Mouse (Mus musculus) ES-E14 (cell line): ENCODE measurements at regions not wholly inside any gene's neighbourhood (a gene's known extent, or its start where the extent isn't known, plus 50 kb on each side); places are given as distances from the start of the nearest gene placed in this dataset.

ENCODE experiments used
- DNase-seq: peaks from one replicate; pipeline ENCODE4 v3.0.0-alpha.2; 2013; ENCODE audit warnings: low read depth, low spot score
- H3K27ac ChIP-seq: 2 replicates; pipeline ENCODE4 v1.5.1; 2012; ENCODE audit warnings: low read depth, mild to moderate bottlenecking, low read length, moderate library complexity, mixed read lengths; ENCODE audit not compliant: poor library complexity, insufficient read depth, severe bottlenecking
- H3K36me3 ChIP-seq: 2 replicates; pipeline ENCODE4 v1.6.1; 2012; ENCODE audit warnings: mild to moderate bottlenecking, low read length, moderate library complexity, mixed read lengths; ENCODE audit not compliant: control insufficient read depth, poor library complexity, insufficient read depth, severe bottlenecking
- H3K4me1 ChIP-seq, 2 experiments: fragments of 150-350 bp in 1 of 2; sonication (generic) in 1 of 2; 2 replicates each; pipeline ENCODE4 v1.6.1; 2012; ENCODE audit warnings: low read length in 2 of 2, mild to moderate bottlenecking in 1 of 2, mixed read lengths in 1 of 2; ENCODE audit not compliant: control insufficient read depth in 2 of 2, insufficient read depth in 2 of 2, poor library complexity in 1 of 2
- H3K4me3 ChIP-seq, 2 experiments: fragments of 150-350 bp in 1 of 2; sonication (generic) in 1 of 2; 2 replicates each; pipeline ENCODE4 v1.5.1; 2012; ENCODE audit warnings: low read length in 2 of 2, low read depth in 1 of 2, mild to moderate bottlenecking in 1 of 2, mixed read lengths in 1 of 2; ENCODE audit not compliant: insufficient read depth in 1 of 2, poor library complexity in 1 of 2, severe bottlenecking in 1 of 2
- H3K9ac ChIP-seq: 2 replicates; pipeline ENCODE4 v1.6.1; 2012; ENCODE audit warnings: low read depth, mild to moderate bottlenecking, low read length, mixed read lengths; ENCODE audit not compliant: poor library complexity, insufficient read depth, severe bottlenecking
- H3K9me3 ChIP-seq: fragments of 150-350 bp; sonication (generic); 2 replicates; pipeline ENCODE4 v1.6.1; 2012; ENCODE audit warnings: low read depth, mild to moderate bottlenecking, low read length; ENCODE audit not compliant: control insufficient read depth, insufficient read depth
- CHD2 ChIP-seq: IDR thresholded peaks from 2 replicates; pipeline ENCODE4 v1.6.1; 2014; ENCODE audit warnings: mild to moderate bottlenecking, low read depth, low read length, inconsistent platforms
- HCFC1 ChIP-seq: IDR thresholded peaks from 2 replicates; pipeline ENCODE4 v1.6.1; 2012; ENCODE audit warnings: low read length, inconsistent platforms, borderline replicate concordance; ENCODE audit not compliant: insufficient read depth
- MAFK ChIP-seq: IDR thresholded peaks from 2 replicates; pipeline ENCODE4 v1.6.1; 2014; ENCODE audit warnings: mild to moderate bottlenecking, low read depth, low read length, inconsistent platforms; ENCODE audit not compliant: insufficient read depth
- ZC3H11A ChIP-seq: IDR thresholded peaks from 2 replicates; pipeline ENCODE4 v1.6.1; 2012; ENCODE audit warnings: low read depth, mild to moderate bottlenecking, inconsistent platforms, low read length, borderline replicate concordance
- ZNF384 ChIP-seq: IDR thresholded peaks from 2 replicates; pipeline ENCODE4 v1.6.1; 2012; ENCODE audit warnings: low read depth, low read length, inconsistent platforms
- in situ Hi-C, 2 experiments: fragments of 600-800 bp; cut with MboI; formaldehyde crosslinking; loops; one replicate each; pipeline ENCODE4 v1.15.1; 2025; ENCODE audit warnings: low sequenced_read_pairs in 2 of 2, inconsistent platforms in 1 of 2; ENCODE audit not compliant: unreplicated experiment in 2 of 2

- in situ Hi-C loops: no loop called here
- no peaks in the 10 kb centered on the region for H3K9me3 ChIP-seq
- no peak for DNase-seq
- no peak overlapping the region for H3K27ac ChIP-seq
- no peaks in the 10 kb centered on the region for H3K4me1 ChIP-seq
- no peaks in the 10 kb centered on the region for H3K36me3 ChIP-seq
- no peak overlapping the region for H3K9ac ChIP-seq
- H3K4me3 ChIP-seq: no peak overlapping the region
- TF ChIP-seq HCFC1 (no peak), CHD2 (no peak), ZC3H11A (no peak), ZNF384 (no peak), MAFK (no peak)
Measured at GRCm38 (mm10) chr6:31995977-31996376, 54.1 kb upstream of the 1700012A03Rik start.

- no peak for TF ChIP-seq HCFC1
- no peak for TF ChIP-seq MAFK
- no peak for TF ChIP-seq ZNF384
- TF ChIP-seq CHD2: no peak
- no peak for TF ChIP-seq ZC3H11A
- DNase-seq: no peak
- H3K36me3 ChIP-seq: no peaks in the 10 kb centered on the region
- no peak overlapping the region for H3K4me3 ChIP-seq
- in situ Hi-C loops: no loop called here
- H3K9me3 ChIP-seq: no peaks in the 10 kb centered on the region
- no peak overlapping the region for H3K9ac ChIP-seq
- H3K27ac ChIP-seq: no peak overlapping the region
- H3K4me1 ChIP-seq: no peaks in the 10 kb centered on the region
Measured at GRCm38 (mm10) chr6:31995249-31995648, 54.8 kb upstream of the 1700012A03Rik start.

- no peak for TF ChIP-seq HCFC1
- TF ChIP-seq CHD2: no peak
- no peak for TF ChIP-seq MAFK
- no peak for TF ChIP-seq ZNF384
- TF ChIP-seq ZC3H11A: no peak
- in situ Hi-C loops: no loop called here
- no peak for DNase-seq
- Histone ChIP-seq H3K36me3 (no peaks in the 10 kb centered on the region), H3K4me1 (no peaks in the 10 kb centered on the region), H3K9me3 (no peaks in the 10 kb centered on the region), H3K4me3 (no peak overlapping the region), H3K9ac (no peak overlapping the region), H3K27ac (no peak overlapping the region)
Measured at GRCm38 (mm10) chr6:31985698-31986097, 64.3 kb upstream of the 1700012A03Rik start.

- in situ Hi-C loops: no loop called here
- DNase-seq: no peak
- no peaks in the 10 kb centered on the region for H3K9me3 ChIP-seq
- H3K4me3 ChIP-seq: no peak overlapping the region
- no peak overlapping the region for H3K9ac ChIP-seq
- peak; percentile 31; the same call in 1 of the 2 replicates for TF ChIP-seq MAFK
- no peak for TF ChIP-seq ZC3H11A
- no peaks in the 10 kb centered on the region for H3K4me1 ChIP-seq
- no peak overlapping the region for H3K27ac ChIP-seq
- H3K36me3 ChIP-seq: no peaks in the 10 kb centered on the region
Measured at GRCm38 (mm10) chr6:31976705-31977104, 73.3 kb upstream of the 1700012A03Rik start.

GRCm38 (mm10) chr6:31948063-31948481 is 102.0 kb upstream of the 1700012A03Rik start:
- in situ Hi-C loops: no loop called here
- Histone ChIP-seq H3K9me3 (no peaks in the 10 kb centered on the region), H3K4me1 (peaks cover 1 to 13% of the 10 kb centered on the region in 2 experiments; a peak in 2 of 4 replicates), H3K9ac (no peak overlapping the region), H3K4me3 (no peak overlapping the region), H3K36me3 (no peaks in the 10 kb centered on the region), H3K27ac (peak overlapping the region; percentile 82)
- TF ChIP-seq CHD2: 0 out of 2 replicates have a peak, but pooled peaks have one; percentile 14
- TF ChIP-seq MAFK: no peak
- DNase-seq: peak; percentile 56
